Mouse (Mus musculus) liver, embryonic 14.5 days (tissue): Measurements from ENCODE around the gene Kdm4c. TPM values are rescaled to one million over a fixed set of nuclear protein-coding genes. Genes with fewer than 3 reads are reported as not detected.
"Not testable (repeated sequence)": the region's sequence is repeated elsewhere in the genome, so short reads cannot be mapped to it uniquely, and the experiment has no call there.

ENCODE experiments used
- ATAC-seq: fragments of 200-750 bp; cut with Nextera tagmentation; 2 replicates; pipeline ENCODE4 v1.8.0; 2017; ENCODE audit warnings: moderate number of reproducible peaks, mild to moderate bottlenecking, moderate library complexity; ENCODE audit not compliant: insufficient read depth
- DNase-seq, 3 experiments: peaks; one replicate each; pipeline ENCODE4 v3.0.0-alpha.2; 2012 to 2013; ENCODE audit warnings: low read depth in 3 of 3, low spot score in 3 of 3
- H3K27ac ChIP-seq: fragments of 300-500 bp; sonication (generic); 2 replicates; pipeline ENCODE4 v1.5.1; 2014; ENCODE audit warnings: moderate library complexity, mild to moderate bottlenecking, control low read depth, inconsistent platforms
- H3K27me3 ChIP-seq: fragments of 300-500 bp; sonication (generic); 2 replicates; pipeline ENCODE4 v1.6.1; 2014; ENCODE audit warnings: mild to moderate bottlenecking, low read length, moderate library complexity; ENCODE audit not compliant: control insufficient read depth, insufficient read depth
- H3K36me3 ChIP-seq: fragments of 300-500 bp; sonication (generic); replicated peaks from 2 replicates; pipeline ENCODE4 v1.6.1; 2014; ENCODE audit warnings: low read depth; ENCODE audit not compliant: control insufficient read depth, insufficient read depth
- H3K4me1 ChIP-seq, 2 experiments: fragments of 200-500 bp in 1 of 2; fragments of 300-500 bp in 1 of 2; sonication (generic) in 1 of 2; replicated peaks; 2 replicates each; pipeline ENCODE4 v1.6.1; 2012 to 2014; ENCODE audit warnings: antibody characterized with exemption in 1 of 2, inconsistent platforms in 1 of 2, low read length in 1 of 2; ENCODE audit not compliant: control insufficient read depth in 2 of 2, insufficient read depth in 2 of 2
- H3K4me2 ChIP-seq: fragments of 300-500 bp; sonication (generic); 2 replicates; pipeline ENCODE4 v1.6.1; 2014; ENCODE audit warnings: low read depth, mild to moderate bottlenecking, control low read depth, moderate library complexity
- H3K4me3 ChIP-seq, 2 experiments: fragments of 200-500 bp in 1 of 2; fragments of 300-500 bp in 1 of 2; sonication (generic) in 1 of 2; 2 replicates each; pipeline ENCODE4 v1.5.1; 2012 to 2014; ENCODE audit warnings: low read depth in 2 of 2, low read length in 2 of 2, mild to moderate bottlenecking in 2 of 2, control low read depth in 1 of 2, inconsistent platforms in 1 of 2, moderate library complexity in 1 of 2; ENCODE audit not compliant: insufficient read depth in 1 of 2
- H3K9ac ChIP-seq: fragments of 300-500 bp; sonication (generic); replicated peaks from 2 replicates; pipeline ENCODE4 v1.6.1; 2014; ENCODE audit warnings: mild to moderate bottlenecking, control low read depth, moderate library complexity
- H3K9me3 ChIP-seq: fragments of 300-500 bp; sonication (generic); 2 replicates; pipeline ENCODE4 v1.6.1; 2016; ENCODE audit warnings: low read length, mixed read lengths; ENCODE audit not compliant: control insufficient read depth
- CTCF ChIP-seq: IDR thresholded peaks from 2 replicates; pipeline ENCODE4 v1.5.1; 2016; ENCODE audit warnings: antibody characterized with exemption, low read depth, control low read depth
- EP300 ChIP-seq: IDR thresholded peaks from 2 replicates; pipeline ENCODE4 v1.6.1; 2016; ENCODE audit warnings: antibody characterized with exemption, low read depth
- WGBS: fragments of 180-500 bp; shearing (Covaris S2); extraction: QIAGEN DNeasy Blood & Tissue Kit; methylation state at CpG from one replicate; pipeline ENCODE4 v1.1.7; 2014; ENCODE audit not compliant: insufficient replicate concordance; 5-methylcytosine and 5-hydroxymethylcytosine counted together
- polyA plus RNA-seq, 2 experiments: library from polyadenylated mRNA; depleted of rRNA in 1 of 2; stranded (reverse) in 1 of 2; unstranded in 1 of 2; fragments of >200 nt; fragmentation: Nextera tagmentation in 1 of 2; extraction: Ambion mirVana in 1 of 2; gene quantifications; 2 replicates each; pipeline versions ENCODE4 v1.2.1 to v1.2.3; 2012 to 2014

The Kdm4c gene
- polyA plus RNA-seq (2012; rRNA removed) (1.2 and 2.1 TPM in 2 replicates), polyA plus RNA-seq (2014; fragmentation: Nextera tagmentation; extraction: Ambion mirVana) (4.1 and 4.9 TPM in 2 replicates)

- Histone ChIP-seq H3K9ac (no peak within 1 kb of the TSS), H3K4me1 (no peaks in the 10 kb centered on the region), H3K27me3 (no peaks in the 10 kb centered on the region), H3K36me3 (no peaks in the 10 kb centered on the region), H3K27ac (no peak within 1 kb of the TSS), H3K9me3 (no peaks in the 10 kb centered on the region), H3K4me3 (no peak within 1 kb of the TSS), H3K4me2 (no peak within 1 kb of the TSS)
- TF ChIP-seq EP300 (no peak), CTCF (no peak)
- ATAC-seq (no peak), DNase-seq (no peak)
- whole genome bisulfite sequencing: 72% methylated on average over 1 of the region's 1 CpGs
Observed at GRCm38 (mm10) chr4:74242176-74242575, at the start of gene Kdm4c. TSS of gene Kdm4c (plus strand) at chr4:74242497.

GRCm38 (mm10) chr4:74201281-74201811 is 41.0 kb upstream of the Kdm4c start:
- no peaks in the 10 kb centered on the region for H3K27me3 ChIP-seq
- ATAC-seq (no peak), DNase-seq (no peak)
- no peak overlapping the region for H3K27ac ChIP-seq
- H3K4me3 ChIP-seq: no peak overlapping the region
- H3K4me2 ChIP-seq: no peak overlapping the region
- H3K9ac ChIP-seq: no peak overlapping the region
- no peaks in the 10 kb centered on the region for H3K4me1 ChIP-seq
- no peaks in the 10 kb centered on the region for H3K36me3 ChIP-seq
- H3K9me3 ChIP-seq: no peaks in the 10 kb centered on the region
- TF ChIP-seq CTCF: no peak
- TF ChIP-seq EP300: no peak

- not testable (repeated sequence) for DNase-seq, H3K36me3 ChIP-seq, ATAC-seq, H3K4me3 ChIP-seq, H3K4me1 ChIP-seq, H3K9me3 ChIP-seq, H3K27me3 ChIP-seq, H3K4me2 ChIP-seq, H3K9ac ChIP-seq, H3K27ac ChIP-seq
- 69% methylated on average over 1 of the region's 1 CpGs for WGBS
Observed at GRCm38 (mm10) chr4:74221780-74222179, 20.5 kb upstream of the Kdm4c start.

GRCm38 (mm10) chr4:74222360-74222759 is 19.9 kb upstream of the Kdm4c start:
- no peak for DNase-seq
- WGBS: 16% methylated on average over 3 of the region's 3 CpGs
- H3K9ac ChIP-seq: no peak overlapping the region
- H3K4me2 ChIP-seq: no peak overlapping the region
- no peaks in the 10 kb centered on the region for H3K4me1 ChIP-seq
- H3K27ac ChIP-seq: no peak overlapping the region
- H3K27me3 ChIP-seq: no peaks in the 10 kb centered on the region
- no peak overlapping the region for H3K4me3 ChIP-seq
- no peak for ATAC-seq
- no peaks in the 10 kb centered on the region for H3K36me3 ChIP-seq
- TF ChIP-seq CTCF (peak; percentile 56; the same call in 1 of the 2 replicates), EP300 (no peak)
- no peaks in the 10 kb centered on the region for H3K9me3 ChIP-seq

- no peak overlapping the region for H3K27ac ChIP-seq
- H3K4me2 ChIP-seq: no peak overlapping the region
- H3K9me3 ChIP-seq: no peaks in the 10 kb centered on the region
- no peak overlapping the region for H3K4me3 ChIP-seq
- ATAC-seq (no peak), DNase-seq (no peak)
- 56% methylated on average over 2 of the region's 2 CpGs for WGBS
- H3K4me1 ChIP-seq: no peaks in the 10 kb centered on the region
- no peaks in the 10 kb centered on the region for H3K27me3 ChIP-seq
- no peak overlapping the region for H3K9ac ChIP-seq
- TF ChIP-seq CTCF (no peak), EP300 (no peak)
- H3K36me3 ChIP-seq: no peaks in the 10 kb centered on the region
Observed at GRCm38 (mm10) chr4:74224210-74224609, 18.1 kb upstream of the Kdm4c start.
